Comparison of ENCODE assay signal across 12 mouse cellular contexts in the genomic region with DNA sequence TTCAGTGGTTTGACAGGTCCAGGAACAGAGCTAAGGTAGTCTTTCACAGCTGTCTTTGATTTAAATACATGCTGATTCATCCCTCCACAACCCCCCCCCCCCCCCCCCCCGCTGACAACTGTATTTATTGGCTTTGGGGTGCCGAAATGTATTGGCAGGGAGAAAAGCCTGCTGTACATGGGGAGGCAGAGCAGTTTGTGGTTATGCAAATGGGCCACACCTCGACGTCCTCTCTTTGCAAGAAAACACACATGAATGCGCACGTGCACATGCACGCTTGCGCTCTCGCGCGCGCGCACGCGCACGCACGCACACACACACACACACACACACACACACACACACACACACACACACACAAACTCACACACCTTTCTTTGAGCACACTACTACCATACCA. TPM values are rescaled to one million over a fixed set of nuclear protein-coding genes. Genes with fewer than 3 reads are reported as not detected.
DNase-seq lines count a peak whose midpoint lies in the region; ATAC-seq and TF ChIP-seq lines count a peak whose summit lies in the region.
"Had no signal": no experiment of that assay in that cellular context is flagged by ENCODE, and none has a peak within 500 bp of the region (broad histone marks: within the 10 kb centered on the region; RNA-seq: fewer than 3 reads in every experiment).

No protein-coding gene starts in this region.

- WGBS in kidney, embryonic 16.5 days, result 79% methylated on average over 13 of the region's 17 CpGs
- 42% methylated on average over 17 of the region's 17 CpGs for WGBS in forebrain, embryonic 15.5 days

- H3K4me1 ChIP-seq in kidney, embryonic 16.5 days (ENCODE audit: insufficient read depth, low read length), result 0 out of 2 replicates have a peak, but pooled peaks cover 4% of the 10 kb centered on the region
- no peaks in the 10 kb centered on the region for H3K4me1 ChIP-seq in bone marrow macrophage, adult 2 months (ENCODE audit: control insufficient read depth, insufficient read depth, low read length)
- H3K4me1 ChIP-seq in forebrain, embryonic 15.5 days, result peaks cover 23% of the 10 kb centered on the region

- H3K4me2 ChIP-seq in kidney, embryonic 16.5 days (replicated peaks; ENCODE audit: low read depth, low read length), result 0 out of 2 replicates have a peak overlapping the region, but pooled peaks have one; percentile 10
- peak overlapping the region; percentile 37 for H3K4me2 ChIP-seq in forebrain, embryonic 15.5 days (replicated peaks)

- no peak overlapping the region for H3K27ac ChIP-seq in kidney, embryonic 16.5 days (ENCODE audit: low read length)
- H3K27ac ChIP-seq in bone marrow macrophage, adult 2 months (ENCODE audit: insufficient read depth, low read depth, low read length), result no peak overlapping the region
- H3K27ac ChIP-seq in forebrain, embryonic 15.5 days (replicated peaks), result no peak overlapping the region

- ATAC-seq in kidney, embryonic 16.5 days (ENCODE audit: low FRiP score, low TSS enrichment), result no peak
- peak; percentile 57; the same call in 1 of the 2 replicates for ATAC-seq in forebrain, embryonic 15.5 days (replicated peaks)
- peak; percentile 72; the same call in 1 of the 2 replicates for ATAC-seq in neutrophil, adult 5-6 weeks (ENCODE audit: extremely low read depth, insufficient number of reproducible peaks, low FRiP score, poor library complexity, severe bottlenecking)

- no peaks in the 10 kb centered on the region for H3K27me3 ChIP-seq in kidney, embryonic 16.5 days (ENCODE audit: insufficient read depth, low read length)
- peaks cover 8% of the 10 kb centered on the region; the same call in 1 of the 2 replicates for H3K27me3 ChIP-seq in forebrain, embryonic 15.5 days

- no peaks in the 10 kb centered on the region for H3K36me3 ChIP-seq in kidney, embryonic 16.5 days (ENCODE audit: insufficient read depth, low read length)
- no peaks in the 10 kb centered on the region for H3K36me3 ChIP-seq in forebrain, embryonic 15.5 days

- no peaks in the 10 kb centered on the region for H3K9me3 ChIP-seq in kidney, embryonic 16.5 days (ENCODE audit: low read length)
- H3K9me3 ChIP-seq in forebrain, embryonic 15.5 days, result no peaks in the 10 kb centered on the region

- DNase-seq in kidney, adult 18-20 months, result no peak
- no peak for DNase-seq in urinary bladder, postnatal 14 days (ENCODE audit: low spot score)
- no peak for DNase-seq in layer of hippocampus, adult 9-11 months
- no peak for DNase-seq in urinary bladder, adult 2 months (ENCODE audit: low spot score)
- DNase-seq: cerebellum, postnatal 14 days; thymus, postnatal 25 days had no signal

- no peak for TF ChIP-seq CTCF in bone marrow macrophage, adult 2 months (IDR thresholded peaks at IDR 0.05; ENCODE audit: low read depth, low read length)

- no peak overlapping the region for H3K9ac ChIP-seq in kidney, embryonic 16.5 days (replicated peaks; ENCODE audit: low read length)
- H3K9ac ChIP-seq in forebrain, embryonic 15.5 days (replicated peaks), result no peak overlapping the region

- TF ChIP-seq POLR2A in bone marrow macrophage, adult 2 months (IDR thresholded peaks at IDR 0.05; ENCODE audit: borderline replicate concordance, low read depth, low read length), result no peak

- no peak overlapping the region for H3K4me3 ChIP-seq in kidney, embryonic 16.5 days (ENCODE audit: low read length)
- H3K4me3 ChIP-seq in bone marrow macrophage, adult 2 months (ENCODE audit: insufficient read depth, low read length), result peak overlapping the region; percentile 32
- H3K4me3 ChIP-seq in forebrain, embryonic 15.5 days, result peak overlapping the region; percentile 25
- H3K4me3 ChIP-seq: myocyte had no signal

RNA-seq across cellular contexts. Expression of a gene that starts 58.5 kb away (rescaled TPM):
- polyA plus RNA-seq in kidney, embryonic 16.5 days (2015; fragmentation: Nextera tagmentation; extraction: Ambion mirVana), result 0.11 and 0.26 TPM in 2 replicates
- polyA plus RNA-seq in bone marrow macrophage, adult 2 months (2012; ENCODE audit: insufficient read depth, insufficient read length, missing spikeins), result 2.3 and 3.4 TPM in 2 replicates
- 0.33 and 0.36 TPM in 2 replicates for polyA plus RNA-seq in forebrain, embryonic 15.5 days (2015; fragmentation: Nextera tagmentation; extraction: Ambion mirVana)
- 2.9 and 3.0 TPM in 2 replicates for total RNA-seq in neutrophil, adult 5-6 weeks (2017)
- polyA plus RNA-seq in urinary bladder, adult 2 months (2012; rRNA removed), result 0.98 and 1.4 TPM in 2 replicates
- total RNA-seq: hematopoietic stem cell, adult 5-6 weeks had no signal
